Mouse (Mus musculus) megakaryocyte, embryonic 14.5 days (primary cell): ENCODE measurements at regions not wholly inside any gene's neighbourhood (a gene's known extent, or its start where the extent isn't known, plus 50 kb on each side); places are given as distances from the start of the nearest gene placed in this dataset.

ENCODE experiments used
- FLI1 ChIP-seq: IDR thresholded peaks from 2 replicates; pipeline ENCODE4 v1.6.1; 2012; ENCODE audit warnings: low read length, inconsistent platforms, mixed read lengths
- GATA1 ChIP-seq: IDR thresholded peaks from 3 replicates; pipeline ENCODE4 v1.6.1; 2012; ENCODE audit warnings: mixed read lengths, low read length, inconsistent platforms, borderline replicate concordance

DNA sequence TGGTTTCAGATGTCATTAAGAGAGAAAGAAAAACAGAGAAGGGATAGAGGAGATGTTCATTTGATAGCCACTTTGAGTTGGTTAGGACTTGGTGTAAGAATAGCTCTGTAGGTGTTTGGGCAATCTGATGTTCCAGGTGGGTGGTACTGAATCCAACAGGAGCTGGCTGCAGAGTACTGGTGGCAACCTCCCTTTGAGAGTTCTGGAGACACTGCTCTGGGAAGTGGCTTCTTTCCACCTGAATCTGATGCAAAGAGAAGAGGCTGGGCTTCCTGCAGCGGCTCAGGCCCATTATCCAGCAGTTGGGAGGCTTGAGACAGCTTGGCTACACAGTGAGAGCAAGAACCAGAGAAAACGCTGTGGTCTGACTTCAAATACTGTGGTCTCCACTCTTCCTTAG, 77.0 kb upstream of the Podxl start:
- TF ChIP-seq FLI1 (no peak), GATA1 (no peak)
